8 mouse cellular contexts compared by ENCODE assay signal in genomic region chr2:94436952-94437351, GRCm38 (mm10). TPM values are rescaled to one million over a fixed set of nuclear protein-coding genes. Genes with fewer than 3 reads are reported as not detected.
DNase-seq lines count a peak whose midpoint lies in the region; ATAC-seq and TF ChIP-seq lines count a peak whose summit lies in the region.

No protein-coding gene starts in this region.

- DNase-seq in heart, embryonic 10.5 days (ENCODE audit: low spot score): no peak
- no peak for DNase-seq in heart, postnatal 4 days
- peak; percentile 30 for DNase-seq in c-Kit-negative CD71-positive TER-119-positive erythroid progenitor cells, embryonic 14.5 days (ENCODE audit: low read depth, low spot score)
- DNase-seq in heart, postnatal 0 days (ENCODE audit: low spot score): peak; percentile 58
- peak; percentile 47 for DNase-seq in liver, embryonic 11.5 days (ENCODE audit: low spot score)
- peak; percentile 35 for DNase-seq in naive thymus-derived CD4-positive, alpha-beta T cell, adult 2 months (ENCODE audit: low read depth)
- DNase-seq in cerebellum, adult 11 months: no peak
- no peak for DNase-seq in adrenal gland, postnatal 36 days

- H3K9ac ChIP-seq in heart, postnatal 0 days (replicated peaks; ENCODE audit: low read depth, low read length): peak overlapping the region; percentile 98
- peak overlapping the region; percentile 87 for H3K9ac ChIP-seq in liver, embryonic 11.5 days (ENCODE audit: low read depth, low read length)

- H3K36me3 ChIP-seq in heart, embryonic 10.5 days: no peaks in the 10 kb centered on the region
- no peaks in the 10 kb centered on the region for H3K36me3 ChIP-seq in heart, postnatal 0 days (replicated peaks; ENCODE audit: control insufficient read depth, insufficient read depth, low read length)
- no peaks in the 10 kb centered on the region for H3K36me3 ChIP-seq in liver, embryonic 11.5 days (ENCODE audit: control insufficient read depth, insufficient read depth, low read length)

- peaks cover 25% of the 10 kb centered on the region for H3K4me1 ChIP-seq in heart, embryonic 10.5 days
- peaks cover 31% of the 10 kb centered on the region for H3K4me1 ChIP-seq in heart, postnatal 0 days (ENCODE audit: control insufficient read depth, insufficient read depth)
- H3K4me1 ChIP-seq in liver, embryonic 11.5 days (replicated peaks; ENCODE audit: control insufficient read depth, insufficient read depth, low read length): peaks cover 34% of the 10 kb centered on the region

- TF ChIP-seq EP300 in heart, postnatal 0 days (IDR thresholded peaks at IDR 0.05; ENCODE audit: low read depth): no peak

- H3K9me3 ChIP-seq in heart, embryonic 10.5 days: no peaks in the 10 kb centered on the region
- no peaks in the 10 kb centered on the region for H3K9me3 ChIP-seq in heart, postnatal 0 days (replicated peaks; ENCODE audit: control insufficient read depth, low read length)
- H3K9me3 ChIP-seq in liver, embryonic 11.5 days (ENCODE audit: control insufficient read depth, low read length): no peaks in the 10 kb centered on the region

- peak overlapping the region; percentile 82 for H3K4me2 ChIP-seq in heart, postnatal 0 days (ENCODE audit: low read depth, low read length)
- H3K4me2 ChIP-seq in liver, embryonic 11.5 days: peak overlapping the region; percentile 72

- no peak for ATAC-seq in heart, postnatal 0 days (ENCODE audit: insufficient read depth, low read depth)
- ATAC-seq in liver, embryonic 11.5 days (replicated peaks; ENCODE audit: low FRiP score): no peak

- no peaks in the 10 kb centered on the region for H3K27me3 ChIP-seq in heart, embryonic 10.5 days (ENCODE audit: insufficient read depth, poor library complexity, severe bottlenecking)
- no peaks in the 10 kb centered on the region for H3K27me3 ChIP-seq in heart, postnatal 0 days (ENCODE audit: control insufficient read depth, insufficient read depth, low read length)
- no peaks in the 10 kb centered on the region for H3K27me3 ChIP-seq in liver, embryonic 11.5 days (replicated peaks; ENCODE audit: control insufficient read depth, insufficient read depth, low read length)

- TF ChIP-seq CTCF in heart, postnatal 0 days (IDR thresholded peaks at IDR 0.05; ENCODE audit: low read depth): no peak

- H3K4me3 ChIP-seq in heart, embryonic 10.5 days: peak overlapping the region; percentile 91
- peak overlapping the region; percentile 96 for H3K4me3 ChIP-seq in heart, postnatal 0 days (ENCODE audit: low read depth, low read length)
- H3K4me3 ChIP-seq in liver, embryonic 11.5 days (ENCODE audit: low read depth, low read length): peak overlapping the region; percentile 77

- H3K27ac ChIP-seq in heart, embryonic 10.5 days: peak overlapping the region; percentile 92
- H3K27ac ChIP-seq in heart, postnatal 0 days (ENCODE audit: low read depth): peak overlapping the region; percentile 88
- peak overlapping the region; percentile 70; the same call in 1 of the 2 replicates for H3K27ac ChIP-seq in liver, embryonic 11.5 days (ENCODE audit: low read depth, low read length)

- WGBS in heart, embryonic 10.5 days: 0% methylated on average over 10 of the region's 10 CpGs
- WGBS in heart, postnatal 0 days: 2% methylated on average over 10 of the region's 10 CpGs
- under 1% methylated on average over 10 of the region's 10 CpGs for WGBS in liver, embryonic 11.5 days

RNA-seq across cellular contexts. Expression of gene Api5, which starts 1.0 kb away (rescaled TPM):
- polyA plus RNA-seq in heart, embryonic 10.5 days (2016; fragmentation: Nextera tagmentation; extraction: Ambion mirVana): 109 and 133 TPM in 2 replicates
- 10 to 100 TPM; 55.7 to 56.3 TPM for total RNA-seq in heart, postnatal 4 days (2021)
- total RNA-seq in heart, postnatal 0 days (2014; rRNA removed; ENCODE audit: low replicate concordance): 43.4 and 57.8 TPM in 2 replicates
- polyA plus RNA-seq in heart, postnatal 0 days (2015; fragmentation: Nextera tagmentation; extraction: Ambion mirVana): 47.8 and 52.1 TPM in 2 replicates
- 173 and 204 TPM in 2 replicates for polyA plus RNA-seq in liver, embryonic 11.5 days (2014; fragmentation: Nextera tagmentation; extraction: Ambion mirVana)
- 10 to 100 TPM; 76.4 to 81.5 TPM for total RNA-seq in adrenal gland, postnatal 36 days (2021)

RNA-seq across cellular contexts. Expression of gene Ttc17, which starts 30.5 kb away (rescaled TPM):
- polyA plus RNA-seq in heart, embryonic 10.5 days (2016; fragmentation: Nextera tagmentation; extraction: Ambion mirVana): 12.9 and 14.1 TPM in 2 replicates
- 10 to 100 TPM; 28.3 to 29.2 TPM for total RNA-seq in heart, postnatal 4 days (2021)
- 13.7 and 76.8 TPM in 2 replicates for total RNA-seq in heart, postnatal 0 days (2014; rRNA removed; ENCODE audit: low replicate concordance)
- 12.0 and 12.3 TPM in 2 replicates for polyA plus RNA-seq in heart, postnatal 0 days (2015; fragmentation: Nextera tagmentation; extraction: Ambion mirVana)
- polyA plus RNA-seq in liver, embryonic 11.5 days (2014; fragmentation: Nextera tagmentation; extraction: Ambion mirVana): 9.4 and 10.8 TPM in 2 replicates
- 10 to 100 TPM; 34.7 to 40.7 TPM for total RNA-seq in adrenal gland, postnatal 36 days (2021)

Comparison
In these comparisons a context has a peak if more than half of its experiments do, and no peak if none do; other contexts are left out.
1. DNase-seq: peak in c-Kit-negative CD71-positive TER-119-positive erythroid progenitor cells, embryonic 14.5 days (single experiment), heart, postnatal 0 days (single experiment), liver, embryonic 11.5 days (single experiment) and naive thymus-derived CD4-positive, alpha-beta T cell, adult 2 months (single experiment); none in heart, embryonic 10.5 days (single experiment), heart, postnatal 4 days (single experiment), cerebellum, adult 11 months (single experiment) and adrenal gland, postnatal 36 days (0 of 2).
2. Peak in every context shown above with its lines, with median percentiles within 50 percentile points of each other: H3K27ac ChIP-seq and H3K4me3 ChIP-seq.